11 mouse cellular contexts compared by ENCODE assay signal in genomic region chr7:19230041-19230580, GRCm38 (mm10). TPM values are rescaled to one million over a fixed set of nuclear protein-coding genes. Genes with fewer than 3 reads are reported as not detected.
DNase-seq lines count a peak whose midpoint lies in the region; ATAC-seq and TF ChIP-seq lines count a peak whose summit lies in the region.
"Had no signal": no experiment of that assay in that cellular context is flagged by ENCODE, and none has a peak within 500 bp of the region (broad histone marks: within the 10 kb centered on the region; RNA-seq: fewer than 3 reads in every experiment).

No protein-coding gene starts in this region.

- no peaks in the 10 kb centered on the region for H3K27me3 ChIP-seq in heart, adult 2 months (ENCODE audit: control insufficient read depth, insufficient read depth, low read length)
- H3K27me3 ChIP-seq in midbrain, embryonic 12.5 days = no peaks in the 10 kb centered on the region
- H3K27me3 ChIP-seq in midbrain, postnatal 0 days (ENCODE audit: insufficient read depth, low read length) = no peaks in the 10 kb centered on the region
- no peaks in the 10 kb centered on the region for H3K27me3 ChIP-seq in neural tube, embryonic 15.5 days (replicated peaks)
- H3K27me3 ChIP-seq: CH12.LX; lung, embryonic 15.5 days had no signal

- no peak for TF ChIP-seq EP300 in heart, adult 2 months (IDR thresholded peaks at IDR 0.05; ENCODE audit: insufficient read depth, low read depth, low read length)

- 0 out of 2 replicates have a peak overlapping the region, but pooled peaks have one; percentile 5 for H3K27ac ChIP-seq in heart, adult 2 months
- no peak overlapping the region for H3K27ac ChIP-seq in midbrain, embryonic 12.5 days (replicated peaks)
- H3K27ac ChIP-seq in midbrain, postnatal 0 days (ENCODE audit: low read depth, low read length) = no peak overlapping the region
- no peak overlapping the region for H3K27ac ChIP-seq in neural tube, embryonic 15.5 days (replicated peaks)
- H3K27ac ChIP-seq: lung, embryonic 15.5 days had no signal

- TF ChIP-seq POLR2A in heart, adult 2 months (IDR thresholded peaks at IDR 0.05; ENCODE audit: insufficient read depth, low read depth, low read length) = no peak

- H3K79me2 ChIP-seq in heart, adult 2 months (replicated peaks; ENCODE audit: control insufficient read depth, insufficient read depth, low read length) = peaks cover 5% of the 10 kb centered on the region

- no peak for TF ChIP-seq CTCF in heart, adult 2 months (IDR thresholded peaks at IDR 0.05)
- TF ChIP-seq CTCF in midbrain, postnatal 0 days (IDR thresholded peaks at IDR 0.05) = no peak

- H3K4me3 ChIP-seq in heart, adult 2 months = no peak overlapping the region
- H3K4me3 ChIP-seq in midbrain, embryonic 12.5 days = peak overlapping the region; percentile 66; the same call in 1 of the 2 replicates
- H3K4me3 ChIP-seq in midbrain, postnatal 0 days (ENCODE audit: low read depth, low read length) = no peak overlapping the region
- H3K4me3 ChIP-seq in neural tube, embryonic 15.5 days (replicated peaks) = no peak overlapping the region

- whole genome bisulfite sequencing in heart, adult 2 months = 62% methylated on average over 2 of the region's 2 CpGs
- 96% methylated on average over 2 of the region's 2 CpGs for WGBS in midbrain, embryonic 12.5 days
- WGBS in midbrain, postnatal 0 days = 100% methylated on average over 2 of the region's 2 CpGs
- WGBS in neural tube, embryonic 15.5 days = 98% methylated on average over 2 of the region's 2 CpGs

- no peaks in the 10 kb centered on the region for H3K9me3 ChIP-seq in midbrain, embryonic 12.5 days
- H3K9me3 ChIP-seq in midbrain, postnatal 0 days (ENCODE audit: low read length) = no peaks in the 10 kb centered on the region
- H3K9me3 ChIP-seq in neural tube, embryonic 15.5 days (replicated peaks) = no peaks in the 10 kb centered on the region
- H3K9me3 ChIP-seq: lung, embryonic 15.5 days had no signal

- no peak overlapping the region for H3K9ac ChIP-seq in heart, adult 2 months (ENCODE audit: low read depth, low read length)
- peak overlapping the region; percentile 72; the same call in 1 of the 2 replicates for H3K9ac ChIP-seq in midbrain, embryonic 12.5 days (replicated peaks)
- no peak overlapping the region for H3K9ac ChIP-seq in midbrain, postnatal 0 days (replicated peaks; ENCODE audit: low read length, poor library complexity, severe bottlenecking)
- H3K9ac ChIP-seq in neural tube, embryonic 15.5 days (replicated peaks) = peak overlapping the region; percentile 26

- H3K4me1 ChIP-seq in heart, adult 2 months (ENCODE audit: control insufficient read depth, insufficient read depth, low read length) = peaks cover 11% of the 10 kb centered on the region; the same call in 1 of the 2 replicates
- H3K4me1 ChIP-seq in midbrain, embryonic 12.5 days = peaks cover 18% of the 10 kb centered on the region
- peaks cover 11% of the 10 kb centered on the region for H3K4me1 ChIP-seq in midbrain, postnatal 0 days (ENCODE audit: insufficient read depth, low read length)
- peaks cover 28% of the 10 kb centered on the region for H3K4me1 ChIP-seq in neural tube, embryonic 15.5 days

- DNase-seq in heart, adult 2 months = no peak
- DNase-seq in heart, adult 9 months (ENCODE audit: low spot score in 2 of 2) = no peak
- no peak for DNase-seq in midbrain, postnatal 0 days (ENCODE audit: low spot score)
- DNase-seq in kidney, postnatal 14 days = peak; percentile 44
- DNase-seq in spleen, postnatal 4 days (ENCODE audit: low spot score in 2 of 2) = no peak
- no peak for DNase-seq in natural killer cell, adult 2 months (ENCODE audit: low spot score in 2 of 2)
- DNase-seq: cerebellum, adult 2 months had no signal

- ATAC-seq in midbrain, embryonic 12.5 days (ENCODE audit: low FRiP score, low read depth) = no peak
- ATAC-seq in midbrain, postnatal 0 days (ENCODE audit: low FRiP score) = no peak
- ATAC-seq in neural tube, embryonic 15.5 days (ENCODE audit: low FRiP score) = no peak

- intact Hi-C loops in heart, adult 2 months (cut with DNase I) = no loop called here

- H3K36me3 ChIP-seq in heart, adult 2 months (ENCODE audit: control insufficient read depth, insufficient read depth, low read length) = no peaks in the 10 kb centered on the region; the same call in 1 of the 2 replicates
- peaks cover 16% of the 10 kb centered on the region; the same call in 1 of the 2 replicates for H3K36me3 ChIP-seq in midbrain, embryonic 12.5 days
- no peaks in the 10 kb centered on the region for H3K36me3 ChIP-seq in midbrain, postnatal 0 days (ENCODE audit: insufficient read depth, low read length)
- peaks cover 3% of the 10 kb centered on the region; the same call in 1 of the 2 replicates for H3K36me3 ChIP-seq in neural tube, embryonic 15.5 days
- H3K36me3 ChIP-seq: lung, embryonic 15.5 days had no signal

- peak overlapping the region; percentile 84 for H3K4me2 ChIP-seq in midbrain, embryonic 12.5 days (replicated peaks)
- H3K4me2 ChIP-seq in midbrain, postnatal 0 days (ENCODE audit: low read depth, low read length, poor library complexity, severe bottlenecking) = no peak overlapping the region
- H3K4me2 ChIP-seq in neural tube, embryonic 15.5 days = peak overlapping the region; percentile 90

RNA-seq across cellular contexts. Expression of gene Opa3, which starts 2.0 kb away (rescaled TPM):
- total RNA-seq in heart, adult 2 months (2021) = 10 to 100 TPM; 59.9 to 66.0 TPM
- polyA plus RNA-seq in heart, adult 2 months (2012; rRNA removed) = 64.6 and 91.3 TPM in 2 replicates
- 41.8 and 43.7 TPM in 2 replicates for polyA plus RNA-seq in midbrain, embryonic 12.5 days (2016; fragmentation: Nextera tagmentation; extraction: Ambion mirVana)
- 34.8 and 40.1 TPM in 2 replicates for total RNA-seq in midbrain, postnatal 0 days (2014; rRNA removed)
- polyA plus RNA-seq in midbrain, postnatal 0 days (2015; fragmentation: Nextera tagmentation; extraction: Ambion mirVana) = 33.4 and 33.9 TPM in 2 replicates
- polyA plus RNA-seq in neural tube, embryonic 15.5 days (2015; fragmentation: Nextera tagmentation; extraction: Ambion mirVana) = 37.8 and 37.9 TPM in 2 replicates

RNA-seq across cellular contexts. Expression of gene Gpr4, which starts 17.8 kb away (rescaled TPM):
- total RNA-seq in heart, adult 2 months (2021) = 1 to 10 TPM; 6.8 to 7.2 TPM
- 17.1 and 22.0 TPM in 2 replicates for polyA plus RNA-seq in heart, adult 2 months (2012; rRNA removed)
- polyA plus RNA-seq in midbrain, embryonic 12.5 days (2016; fragmentation: Nextera tagmentation; extraction: Ambion mirVana) = 1.6 and 2.0 TPM in 2 replicates
- 3.1 and 4.7 TPM in 2 replicates for total RNA-seq in midbrain, postnatal 0 days (2014; rRNA removed)
- 6.1 and 6.2 TPM in 2 replicates for polyA plus RNA-seq in midbrain, postnatal 0 days (2015; fragmentation: Nextera tagmentation; extraction: Ambion mirVana)
- polyA plus RNA-seq in neural tube, embryonic 15.5 days (2015; fragmentation: Nextera tagmentation; extraction: Ambion mirVana) = 3.1 and 3.3 TPM in 2 replicates

RNA-seq across cellular contexts. Expression of gene Vasp, which starts 41.5 kb away (rescaled TPM):
- 10 to 100 TPM; 25.1 to 30.8 TPM for total RNA-seq in heart, adult 2 months (2021)
- polyA plus RNA-seq in heart, adult 2 months (2012; rRNA removed) = 43.3 and 51.5 TPM in 2 replicates
- polyA plus RNA-seq in midbrain, embryonic 12.5 days (2016; fragmentation: Nextera tagmentation; extraction: Ambion mirVana) = 44.9 and 47.1 TPM in 2 replicates
- 50.9 and 56.9 TPM in 2 replicates for total RNA-seq in midbrain, postnatal 0 days (2014; rRNA removed)
- polyA plus RNA-seq in midbrain, postnatal 0 days (2015; fragmentation: Nextera tagmentation; extraction: Ambion mirVana) = 31.4 and 32.3 TPM in 2 replicates
- polyA plus RNA-seq in neural tube, embryonic 15.5 days (2015; fragmentation: Nextera tagmentation; extraction: Ambion mirVana) = 40.9 and 55.5 TPM in 2 replicates

RNA-seq across cellular contexts. Expression of gene Ppm1n, which starts 49.8 kb away (rescaled TPM):
- total RNA-seq in heart, adult 2 months (2021) = under 1 TPM in 1 of 2 experiments, not detected in 1; 0.21 TPM
- 0.09 and 0.33 TPM in 2 replicates for polyA plus RNA-seq in heart, adult 2 months (2012; rRNA removed)
- polyA plus RNA-seq in midbrain, embryonic 12.5 days (2016; fragmentation: Nextera tagmentation; extraction: Ambion mirVana) = 0.20 and 0.32 TPM in 2 replicates
- 1.8 and 2.2 TPM in 2 replicates for total RNA-seq in midbrain, postnatal 0 days (2014; rRNA removed)
- polyA plus RNA-seq in midbrain, postnatal 0 days (2015; fragmentation: Nextera tagmentation; extraction: Ambion mirVana) = 1.2 and 1.4 TPM in 2 replicates
- polyA plus RNA-seq in neural tube, embryonic 15.5 days (2015; fragmentation: Nextera tagmentation; extraction: Ambion mirVana) = 1.3 TPM in 2 replicates
- total RNA-seq: CH12.LX had no signal
- polyA plus RNA-seq: lung, embryonic 15.5 days had no signal

RNA-seq across cellular contexts. Expression of gene Rtn2, which starts 52.3 kb away (rescaled TPM):
- 100 to 1,000 TPM; 114 to 136 TPM for total RNA-seq in heart, adult 2 months (2021)
- polyA plus RNA-seq in heart, adult 2 months (2012; rRNA removed) = 273 and 340 TPM in 2 replicates
- polyA plus RNA-seq in midbrain, embryonic 12.5 days (2016; fragmentation: Nextera tagmentation; extraction: Ambion mirVana) = 74.6 and 79.7 TPM in 2 replicates
- total RNA-seq in midbrain, postnatal 0 days (2014; rRNA removed) = 160 and 172 TPM in 2 replicates
- polyA plus RNA-seq in midbrain, postnatal 0 days (2015; fragmentation: Nextera tagmentation; extraction: Ambion mirVana) = 104 and 107 TPM in 2 replicates
- polyA plus RNA-seq in neural tube, embryonic 15.5 days (2015; fragmentation: Nextera tagmentation; extraction: Ambion mirVana) = 105 and 121 TPM in 2 replicates

Comparison
In these comparisons a context has a peak if more than half of its experiments do, and no peak if none do; other contexts are left out.
1. H3K9ac ChIP-seq: peak in midbrain, embryonic 12.5 days (single experiment) and neural tube, embryonic 15.5 days (single experiment); none in heart, adult 2 months (single experiment) and midbrain, postnatal 0 days (single experiment).